Mouse (Mus musculus): ENCODE results near the gene Xrcc4. TPM values are rescaled to one million over a fixed set of nuclear protein-coding genes. Genes with fewer than 3 reads are reported as not detected.

Xrcc4 gene
- 10 to 100 TPM; 23.6 to 25.9 TPM for total RNA-seq (2023)

GRCm38 (mm10) chr13:90088962-90089824 lies at the start of gene Xrcc4, which contains the start of gene Tmem167:
TSS of gene Xrcc4 (minus strand) at chr13:90089608.
TSS of gene Tmem167 (plus strand) at chr13:90089123.

DNA sequence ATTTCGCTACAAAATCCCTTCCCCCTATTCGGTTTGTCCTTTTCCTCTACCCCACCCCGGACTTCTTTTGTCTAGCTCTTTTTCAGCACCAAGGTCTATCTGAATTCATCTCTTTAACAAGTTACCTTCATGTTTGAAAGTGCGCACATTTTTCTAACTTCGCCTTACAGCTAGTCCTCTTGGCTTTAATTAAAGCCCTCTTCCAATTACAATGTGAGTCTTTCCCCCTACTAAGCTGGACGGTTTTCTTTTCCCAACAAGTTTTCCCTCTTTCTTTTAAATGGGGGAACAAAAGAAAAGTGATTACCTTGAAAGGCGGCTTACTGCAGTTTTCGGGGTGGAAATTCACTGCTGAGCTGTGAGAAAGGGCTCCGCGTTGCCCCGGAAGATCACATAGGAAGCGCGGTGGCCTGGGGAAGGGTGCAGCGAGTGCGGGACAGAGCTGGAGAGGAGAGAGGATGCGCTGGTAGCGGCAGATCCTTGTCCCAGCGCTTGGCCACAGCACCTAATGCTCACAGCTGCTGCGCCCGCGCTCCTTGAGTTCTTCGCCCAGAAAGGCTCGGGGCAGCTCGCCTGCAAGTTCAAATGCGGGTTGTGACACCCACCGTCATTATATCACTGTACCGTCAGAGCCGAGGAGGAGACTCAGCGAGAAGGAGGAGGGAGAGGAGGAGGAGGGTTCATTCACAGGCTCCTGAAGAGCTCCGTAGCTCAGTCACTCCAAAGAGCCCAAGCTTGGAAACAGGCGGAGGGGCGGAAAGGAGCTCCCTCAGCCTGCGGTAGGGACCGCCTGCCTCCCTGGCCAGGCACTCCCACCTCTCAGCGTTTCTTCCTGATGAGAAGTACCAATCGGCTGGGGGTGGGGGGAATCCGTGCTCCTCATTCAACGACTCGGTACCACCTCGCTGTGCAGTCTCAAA lies 347.4 kb downstream of the Xrcc4 start, which contains the start of gene Vcan:
TSS of gene Vcan (minus strand) at position 744 of the 920 bp plus-strand sequence.

Other genes with a start within 250 kb of the Xrcc4 start
- 10 to 100 TPM; 17.9 to 19.3 TPM for gene Tmem167, start 485 bp downstream of the Xrcc4 start, total RNA-seq (2023)

Data from B cell, adult 67 days (primary cell).